Comparison of ENCODE assay signal across 18 mouse cellular contexts in genomic region chr2:62332465-62332864, GRCm38 (mm10).
DNase-seq lines count a peak whose midpoint lies in the region; ATAC-seq lines count a peak whose summit lies in the region.
"Had no signal": no experiment of that assay in that cellular context is flagged by ENCODE, and none has a peak within 500 bp of the region (broad histone marks: within the 10 kb centered on the region; RNA-seq: fewer than 3 reads in every experiment).

No protein-coding gene starts in this region.

- no peak for ATAC-seq in forebrain, embryonic 16.5 days
- peak; percentile 68 for ATAC-seq in hindbrain, embryonic 16.5 days
- peak; percentile 45; the same call in 1 of the 2 replicates for ATAC-seq in midbrain, embryonic 15.5 days (replicated peaks)
- no peak for ATAC-seq in midbrain, embryonic 13.5 days
- ATAC-seq in neural tube, embryonic 15.5 days (ENCODE audit: low FRiP score), result 0 out of 2 replicates have a peak, but pooled peaks have one; percentile 43
- ATAC-seq: forebrain, embryonic 13.5 days had no signal

- no peaks in the 10 kb centered on the region for H3K9me3 ChIP-seq in forebrain, embryonic 16.5 days (ENCODE audit: control insufficient read depth, low read length)
- no peaks in the 10 kb centered on the region for H3K9me3 ChIP-seq in forebrain, embryonic 10.5 days
- H3K9me3 ChIP-seq in hindbrain, embryonic 16.5 days (ENCODE audit: control insufficient read depth, low read length), result no peaks in the 10 kb centered on the region
- no peaks in the 10 kb centered on the region for H3K9me3 ChIP-seq in hindbrain, embryonic 10.5 days
- H3K9me3 ChIP-seq in midbrain, embryonic 15.5 days, result no peaks in the 10 kb centered on the region
- H3K9me3 ChIP-seq in midbrain, embryonic 13.5 days, result no peaks in the 10 kb centered on the region
- no peaks in the 10 kb centered on the region for H3K9me3 ChIP-seq in neural tube, embryonic 15.5 days (replicated peaks)
- H3K9me3 ChIP-seq: embryonic facial prominence, embryonic 12.5 days; forebrain, embryonic 13.5 days; heart, embryonic 15.5 days had no signal

- WGBS in forebrain, embryonic 16.5 days, result 57% methylated on average over 8 of the region's 8 CpGs
- WGBS in forebrain, embryonic 10.5 days, result 72% methylated on average over 8 of the region's 8 CpGs
- 78% methylated on average over 8 of the region's 8 CpGs for WGBS in hindbrain, embryonic 16.5 days
- WGBS in hindbrain, embryonic 10.5 days, result 81% methylated on average over 8 of the region's 8 CpGs
- 51% methylated on average over 8 of the region's 8 CpGs for WGBS in midbrain, embryonic 15.5 days
- WGBS in midbrain, embryonic 13.5 days, result 60% methylated on average over 8 of the region's 8 CpGs
- whole genome bisulfite sequencing in neural tube, embryonic 15.5 days, result 63% methylated on average over 8 of the region's 8 CpGs

- DNase-seq in forebrain, embryonic 10.5 days (ENCODE audit: extremely low spot score, low spot score), result no peak
- DNase-seq in hindbrain, embryonic 10.5 days (ENCODE audit: low spot score), result no peak
- DNase-seq: adrenal gland, postnatal 10 days; cerebellum, adult 11 months; cerebellum, adult 8-10 months; cerebellum, postnatal 25 days; gastrocnemius, postnatal 14 days; heart, adult 2 months; heart, postnatal 14 days had no signal

- 0 out of 2 replicates have a peak overlapping the region, but pooled peaks have one; percentile 18 for H3K27ac ChIP-seq in forebrain, embryonic 16.5 days (ENCODE audit: low read length)
- no peak overlapping the region for H3K27ac ChIP-seq in forebrain, embryonic 10.5 days
- H3K27ac ChIP-seq in hindbrain, embryonic 16.5 days (ENCODE audit: low read depth, low read length), result no peak overlapping the region
- no peak overlapping the region for H3K27ac ChIP-seq in hindbrain, embryonic 10.5 days
- no peak overlapping the region for H3K27ac ChIP-seq in midbrain, embryonic 15.5 days
- H3K27ac ChIP-seq in midbrain, embryonic 13.5 days, result no peak overlapping the region
- H3K27ac ChIP-seq in neural tube, embryonic 15.5 days (replicated peaks), result no peak overlapping the region
- H3K27ac ChIP-seq: embryonic facial prominence, embryonic 12.5 days; forebrain, embryonic 13.5 days; heart, adult 2 months; heart, embryonic 15.5 days had no signal

- no peaks in the 10 kb centered on the region for H3K27me3 ChIP-seq in forebrain, embryonic 16.5 days (replicated peaks; ENCODE audit: control insufficient read depth, insufficient read depth, low read length)
- H3K27me3 ChIP-seq in forebrain, embryonic 10.5 days (ENCODE audit: poor library complexity, severe bottlenecking), result no peaks in the 10 kb centered on the region
- no peaks in the 10 kb centered on the region for H3K27me3 ChIP-seq in hindbrain, embryonic 16.5 days (replicated peaks; ENCODE audit: control insufficient read depth, insufficient read depth, low read length)
- H3K27me3 ChIP-seq in hindbrain, embryonic 10.5 days (ENCODE audit: insufficient read depth, poor library complexity, severe bottlenecking), result no peaks in the 10 kb centered on the region
- no peaks in the 10 kb centered on the region for H3K27me3 ChIP-seq in midbrain, embryonic 15.5 days (replicated peaks)
- H3K27me3 ChIP-seq in midbrain, embryonic 13.5 days, result no peaks in the 10 kb centered on the region
- H3K27me3 ChIP-seq in neural tube, embryonic 15.5 days (replicated peaks), result no peaks in the 10 kb centered on the region
- H3K27me3 ChIP-seq: embryonic facial prominence, embryonic 12.5 days; forebrain, embryonic 13.5 days; heart, embryonic 15.5 days had no signal

- no peaks in the 10 kb centered on the region for H3K36me3 ChIP-seq in forebrain, embryonic 16.5 days (ENCODE audit: control insufficient read depth, insufficient read depth)
- H3K36me3 ChIP-seq in forebrain, embryonic 10.5 days (replicated peaks), result no peaks in the 10 kb centered on the region
- no peaks in the 10 kb centered on the region for H3K36me3 ChIP-seq in hindbrain, embryonic 16.5 days (ENCODE audit: control insufficient read depth, insufficient read depth, low read length)
- H3K36me3 ChIP-seq in hindbrain, embryonic 10.5 days, result no peaks in the 10 kb centered on the region
- H3K36me3 ChIP-seq in midbrain, embryonic 15.5 days (replicated peaks), result no peaks in the 10 kb centered on the region
- no peaks in the 10 kb centered on the region for H3K36me3 ChIP-seq in midbrain, embryonic 13.5 days
- H3K36me3 ChIP-seq in neural tube, embryonic 15.5 days, result no peaks in the 10 kb centered on the region
- H3K36me3 ChIP-seq: embryonic facial prominence, embryonic 12.5 days; heart, embryonic 15.5 days had no signal

- H3K9ac ChIP-seq in forebrain, embryonic 16.5 days (replicated peaks; ENCODE audit: low read depth, low read length), result no peak overlapping the region
- no peak overlapping the region for H3K9ac ChIP-seq in hindbrain, embryonic 16.5 days (ENCODE audit: low read depth, low read length)
- H3K9ac ChIP-seq in midbrain, embryonic 15.5 days, result no peak overlapping the region
- H3K9ac ChIP-seq in midbrain, embryonic 13.5 days (replicated peaks), result no peak overlapping the region
- no peak overlapping the region for H3K9ac ChIP-seq in neural tube, embryonic 15.5 days (replicated peaks)
- H3K9ac ChIP-seq: embryonic facial prominence, embryonic 12.5 days; forebrain, embryonic 13.5 days; heart, embryonic 15.5 days had no signal

- H3K4me2 ChIP-seq in forebrain, embryonic 16.5 days (ENCODE audit: low read length), result no peak overlapping the region
- H3K4me2 ChIP-seq in hindbrain, embryonic 16.5 days (ENCODE audit: low read length), result no peak overlapping the region
- no peak overlapping the region for H3K4me2 ChIP-seq in midbrain, embryonic 15.5 days
- no peak overlapping the region for H3K4me2 ChIP-seq in midbrain, embryonic 13.5 days (replicated peaks)
- H3K4me2 ChIP-seq in neural tube, embryonic 15.5 days, result no peak overlapping the region
- H3K4me2 ChIP-seq: embryonic facial prominence, embryonic 12.5 days; forebrain, embryonic 13.5 days; heart, embryonic 11.5 days; heart, embryonic 15.5 days had no signal

- no peak overlapping the region for H3K4me3 ChIP-seq in forebrain, embryonic 16.5 days (replicated peaks; ENCODE audit: low read length)
- no peak overlapping the region for H3K4me3 ChIP-seq in forebrain, embryonic 10.5 days
- no peak overlapping the region for H3K4me3 ChIP-seq in hindbrain, embryonic 16.5 days (ENCODE audit: low read length)
- no peak overlapping the region for H3K4me3 ChIP-seq in hindbrain, embryonic 10.5 days
- no peak overlapping the region for H3K4me3 ChIP-seq in midbrain, embryonic 15.5 days
- no peak overlapping the region for H3K4me3 ChIP-seq in midbrain, embryonic 13.5 days (replicated peaks)
- no peak overlapping the region for H3K4me3 ChIP-seq in neural tube, embryonic 15.5 days (replicated peaks)
- H3K4me3 ChIP-seq: embryonic facial prominence, embryonic 12.5 days; forebrain, embryonic 13.5 days; heart, adult 2 months; heart, embryonic 15.5 days had no signal

- peaks cover 22% of the 10 kb centered on the region for H3K4me1 ChIP-seq in forebrain, embryonic 16.5 days (replicated peaks; ENCODE audit: control insufficient read depth, insufficient read depth, low read length)
- H3K4me1 ChIP-seq in forebrain, embryonic 10.5 days, result no peaks in the 10 kb centered on the region
- H3K4me1 ChIP-seq in hindbrain, embryonic 16.5 days (ENCODE audit: control insufficient read depth, insufficient read depth, low read depth, low read length), result no peaks in the 10 kb centered on the region
- H3K4me1 ChIP-seq in hindbrain, embryonic 10.5 days (replicated peaks), result no peaks in the 10 kb centered on the region
- H3K4me1 ChIP-seq in midbrain, embryonic 15.5 days, result peaks cover 4% of the 10 kb centered on the region; the same call in 1 of the 2 replicates
- peaks cover 3% of the 10 kb centered on the region; the same call in 1 of the 2 replicates for H3K4me1 ChIP-seq in midbrain, embryonic 13.5 days (replicated peaks)
- H3K4me1 ChIP-seq in neural tube, embryonic 15.5 days, result peaks cover 10% of the 10 kb centered on the region
- H3K4me1 ChIP-seq: embryonic facial prominence, embryonic 12.5 days; heart, embryonic 15.5 days had no signal

Comparison
In these comparisons a context has a peak if more than half of its experiments do, and no peak if none do; other contexts are left out.
1. ATAC-seq: peak in hindbrain, embryonic 16.5 days (single experiment), midbrain, embryonic 15.5 days (single experiment) and neural tube, embryonic 15.5 days (single experiment); none in forebrain, embryonic 16.5 days (single experiment) and midbrain, embryonic 13.5 days (single experiment).